Mouse (Mus musculus) midbrain, embryonic 10.5 days (tissue): ENCODE measurements around the gene Sde2. TPM values are rescaled to one million over a fixed set of nuclear protein-coding genes. Genes with fewer than 3 reads are reported as not detected.

ENCODE experiments used
- DNase-seq: peaks from one replicate; pipeline ENCODE4 v3.0.0-alpha.2; 2017; ENCODE audit warnings: low spot score
- H3K27ac ChIP-seq: fragments of 300-500 bp; sonication (generic); replicated peaks from 2 replicates; pipeline ENCODE4 v1.5.1; 2016; ENCODE audit warnings: mild to moderate bottlenecking
- H3K27me3 ChIP-seq: fragments of 300-500 bp; sonication (generic); 2 replicates; pipeline ENCODE4 v1.6.1; 2016; ENCODE audit warnings: low read depth, mild to moderate bottlenecking; ENCODE audit not compliant: poor library complexity, severe bottlenecking
- H3K36me3 ChIP-seq: fragments of 300-500 bp; sonication (generic); 2 replicates; pipeline ENCODE4 v1.6.1; 2016; ENCODE audit warnings: mild to moderate bottlenecking, moderate library complexity
- H3K4me1 ChIP-seq: fragments of 300-500 bp; sonication (generic); 2 replicates; pipeline ENCODE4 v1.6.1; 2016
- H3K4me3 ChIP-seq: fragments of 300-500 bp; sonication (generic); 2 replicates; pipeline ENCODE4 v1.5.1; 2016; ENCODE audit warnings: mild to moderate bottlenecking, moderate library complexity
- H3K9me3 ChIP-seq: fragments of 300-500 bp; sonication (generic); replicated peaks from 2 replicates; pipeline ENCODE4 v1.6.1; 2016; ENCODE audit warnings: mild to moderate bottlenecking
- WGBS: fragments of 180-500 bp; shearing (Covaris S2); methylation state at CpG from one replicate; pipeline ENCODE4 v1.1.7; 2016; 5-methylcytosine and 5-hydroxymethylcytosine counted together
- polyA plus RNA-seq: library from polyadenylated mRNA; unstranded; fragments of >200 nt; fragmentation: Nextera tagmentation; extraction: Ambion mirVana; gene quantifications from 2 replicates; pipeline ENCODE4 v1.2.1, GENCODE M21; 2016

The Sde2 gene
- polyA plus RNA-seq, result 39.0 and 42.1 TPM in 2 replicates

DNA sequence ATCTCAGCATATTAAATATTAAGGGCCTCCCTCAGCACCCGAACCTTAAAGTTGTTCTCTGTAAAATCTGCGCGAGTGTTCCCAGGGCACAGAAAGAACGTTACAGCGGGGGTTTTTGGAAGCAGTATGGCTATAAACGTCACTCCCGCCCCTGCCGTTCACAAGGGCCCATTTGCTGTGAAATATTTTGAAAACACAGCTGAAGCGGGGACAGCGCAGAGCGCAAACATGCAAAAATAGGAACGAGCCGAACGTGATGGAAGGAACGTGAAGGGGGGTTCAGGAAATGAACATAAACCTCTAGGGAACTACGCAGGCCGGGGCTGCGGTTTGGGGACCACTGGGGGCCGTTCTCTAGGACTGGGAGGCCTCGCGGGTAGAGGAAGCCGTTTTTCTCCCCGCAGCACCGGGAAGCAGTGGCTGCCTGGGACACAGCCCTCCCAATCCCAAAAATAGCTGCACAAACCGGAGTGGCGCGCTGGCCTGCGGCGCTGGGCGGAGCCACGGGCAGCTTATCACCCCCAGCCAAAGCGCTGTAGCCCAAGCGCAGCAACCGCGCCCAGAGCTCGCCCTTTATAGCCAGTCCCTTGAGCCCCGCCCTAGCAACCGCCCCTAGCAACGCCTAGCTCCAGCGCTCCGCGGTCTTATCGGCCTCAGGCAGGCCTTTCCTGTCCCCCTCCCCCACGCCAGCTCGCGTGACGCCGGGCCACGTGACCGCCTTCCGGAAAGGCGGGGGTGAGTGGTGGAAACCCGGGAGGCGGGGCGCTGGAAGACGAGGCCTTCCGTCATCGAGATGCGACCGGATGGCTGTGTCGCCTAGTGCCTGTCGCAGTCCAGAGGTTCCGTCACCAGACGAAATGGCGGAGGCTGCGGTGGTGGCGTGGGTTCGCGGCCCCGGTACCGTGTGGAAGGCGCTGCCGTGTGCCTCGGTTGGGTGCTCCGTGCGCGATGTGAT, at the start of gene Sde2:
Sde2 (plus strand) TSS at position 812 of the 955 bp plus-strand sequence.
- peak; percentile 100 for DNase-seq
- H3K4me1 ChIP-seq, result peaks cover 49% of the 10 kb centered on the region
- WGBS, result under 1% methylated on average over 77 of the region's 77 CpGs
- H3K9me3 ChIP-seq, result no peaks in the 10 kb centered on the region
- H3K27me3 ChIP-seq, result no peaks in the 10 kb centered on the region
- peak within 1 kb of the TSS; percentile 96 for H3K27ac ChIP-seq
- peaks cover 15% of the 10 kb centered on the region for H3K36me3 ChIP-seq
- H3K4me3 ChIP-seq, result peak within 1 kb of the TSS; percentile 80

DNA sequence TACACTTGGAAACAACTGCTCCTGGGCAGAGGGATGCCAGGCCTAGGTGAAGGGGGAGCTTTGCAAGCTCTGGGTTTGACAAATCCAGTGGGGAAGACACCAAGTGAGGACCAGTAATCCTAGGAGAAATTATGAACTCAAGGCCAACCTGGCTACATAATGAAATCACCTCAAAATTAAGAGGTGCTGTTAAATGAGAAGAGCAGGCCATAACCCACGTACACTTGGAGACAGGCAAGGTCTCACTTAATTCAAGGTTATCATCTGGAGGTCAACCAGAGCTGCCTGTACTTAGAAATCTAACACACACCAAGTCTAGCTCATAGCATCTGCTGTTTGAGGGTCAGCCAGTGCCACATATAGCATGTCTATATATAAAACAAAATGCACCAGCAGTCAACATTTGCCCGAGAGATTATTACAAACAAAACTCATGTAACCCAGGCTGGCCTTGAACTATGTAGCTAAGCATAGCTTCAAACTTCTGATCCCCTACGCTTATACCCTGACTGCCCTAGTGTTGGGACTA, 49.4 kb upstream of the Sde2 start:
- no peaks in the 10 kb centered on the region for H3K9me3 ChIP-seq
- no peak overlapping the region for H3K4me3 ChIP-seq
- no peak overlapping the region for H3K27ac ChIP-seq
- H3K36me3 ChIP-seq, result peaks cover 64% of the 10 kb centered on the region
- no peaks in the 10 kb centered on the region for H3K4me1 ChIP-seq
- no peak for DNase-seq
- no peaks in the 10 kb centered on the region for H3K27me3 ChIP-seq
- 94% methylated on average over 3 of the region's 3 CpGs for WGBS

DNA sequence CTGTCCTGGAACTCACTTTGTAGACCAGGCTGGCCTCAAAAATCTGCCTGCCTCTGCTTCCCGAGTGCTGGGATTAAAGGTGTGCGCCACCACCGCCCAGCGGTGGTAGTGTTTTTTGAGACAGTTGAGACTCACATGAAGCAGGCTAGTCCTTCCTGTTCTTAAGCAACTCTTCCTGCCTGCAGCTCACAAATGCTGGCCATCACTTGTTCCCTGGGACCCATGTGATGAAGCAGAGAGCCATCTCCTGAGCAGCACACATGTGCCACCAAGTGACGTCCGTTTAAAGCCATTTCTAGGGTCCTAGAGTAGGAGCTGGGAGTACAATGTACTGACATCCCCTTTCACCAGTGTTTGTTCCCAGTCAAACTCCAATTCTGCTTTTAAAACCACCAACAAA, 47.0 kb upstream of the Sde2 start:
- Histone ChIP-seq H3K27me3 (no peaks in the 10 kb centered on the region), H3K4me1 (peaks cover 4% of the 10 kb centered on the region), H3K36me3 (peaks cover 88% of the 10 kb centered on the region), H3K9me3 (no peaks in the 10 kb centered on the region), H3K27ac (no peak overlapping the region), H3K4me3 (no peak overlapping the region)
- DNase-seq, result no peak
- WGBS, result 93% methylated on average over 6 of the region's 6 CpGs

DNA sequence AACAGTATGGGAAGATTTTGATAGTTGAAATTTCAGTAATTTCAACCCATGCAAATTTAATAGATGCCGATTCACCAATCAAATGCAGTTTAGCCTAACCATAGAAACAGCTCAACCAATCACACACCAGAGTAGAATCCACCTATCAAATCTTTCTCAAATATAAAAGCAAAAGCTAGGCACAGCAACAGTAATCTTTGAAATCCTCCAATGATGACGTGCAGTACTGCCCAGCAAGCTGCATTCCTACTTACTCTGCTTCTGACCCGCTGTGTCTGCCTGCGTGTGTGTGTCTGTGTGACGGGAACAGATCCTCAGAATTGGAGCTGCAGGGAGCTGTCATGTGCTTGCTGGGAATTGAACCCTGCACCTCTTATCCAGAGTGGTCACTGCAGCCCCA, 42.1 kb upstream of the Sde2 start:
- Histone ChIP-seq H3K4me1 (peaks cover 22% of the 10 kb centered on the region), H3K27me3 (no peaks in the 10 kb centered on the region), H3K27ac (no peak overlapping the region), H3K9me3 (no peaks in the 10 kb centered on the region), H3K4me3 (no peak overlapping the region), H3K36me3 (peaks cover 77% of the 10 kb centered on the region)
- DNase-seq, result no peak
- WGBS, result 89% methylated on average over 5 of the region's 5 CpGs

DNA sequence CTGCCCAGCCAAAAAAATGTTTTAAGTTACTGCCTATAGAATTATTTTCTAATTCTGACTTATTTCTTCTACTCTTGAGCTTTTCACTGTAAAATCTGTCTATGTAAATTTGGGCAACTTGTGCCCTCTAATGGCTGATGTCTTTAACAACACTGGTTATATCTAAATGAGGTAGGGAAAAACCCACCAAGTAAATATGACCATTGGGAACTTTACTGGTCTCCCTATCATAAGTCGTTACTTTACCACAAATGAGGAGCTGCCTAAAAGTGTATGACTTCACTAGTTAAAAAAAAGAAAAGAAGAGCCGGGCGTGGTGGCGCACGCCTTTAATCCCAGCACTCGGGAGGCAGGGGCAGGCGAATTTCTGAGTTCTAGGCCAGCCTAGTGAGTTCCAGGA, 40.0 kb upstream of the Sde2 start:
- peaks cover 42% of the 10 kb centered on the region for H3K4me1 ChIP-seq
- no peaks in the 10 kb centered on the region for H3K9me3 ChIP-seq
- DNase-seq, result no peak
- WGBS, result 87% methylated on average over 7 of the region's 7 CpGs
- peaks cover 55% of the 10 kb centered on the region for H3K36me3 ChIP-seq
- peak overlapping the region; percentile 93 for H3K4me3 ChIP-seq
- H3K27ac ChIP-seq, result no peak overlapping the region
- no peaks in the 10 kb centered on the region for H3K27me3 ChIP-seq

- H3K4me1 ChIP-seq, result peaks cover 44% of the 10 kb centered on the region
- WGBS, result 9% methylated on average over 27 of the region's 27 CpGs
Observed at GRCm38 (mm10) chr1:180811596-180812462, 39.1 kb upstream of the Sde2 start.

DNA sequence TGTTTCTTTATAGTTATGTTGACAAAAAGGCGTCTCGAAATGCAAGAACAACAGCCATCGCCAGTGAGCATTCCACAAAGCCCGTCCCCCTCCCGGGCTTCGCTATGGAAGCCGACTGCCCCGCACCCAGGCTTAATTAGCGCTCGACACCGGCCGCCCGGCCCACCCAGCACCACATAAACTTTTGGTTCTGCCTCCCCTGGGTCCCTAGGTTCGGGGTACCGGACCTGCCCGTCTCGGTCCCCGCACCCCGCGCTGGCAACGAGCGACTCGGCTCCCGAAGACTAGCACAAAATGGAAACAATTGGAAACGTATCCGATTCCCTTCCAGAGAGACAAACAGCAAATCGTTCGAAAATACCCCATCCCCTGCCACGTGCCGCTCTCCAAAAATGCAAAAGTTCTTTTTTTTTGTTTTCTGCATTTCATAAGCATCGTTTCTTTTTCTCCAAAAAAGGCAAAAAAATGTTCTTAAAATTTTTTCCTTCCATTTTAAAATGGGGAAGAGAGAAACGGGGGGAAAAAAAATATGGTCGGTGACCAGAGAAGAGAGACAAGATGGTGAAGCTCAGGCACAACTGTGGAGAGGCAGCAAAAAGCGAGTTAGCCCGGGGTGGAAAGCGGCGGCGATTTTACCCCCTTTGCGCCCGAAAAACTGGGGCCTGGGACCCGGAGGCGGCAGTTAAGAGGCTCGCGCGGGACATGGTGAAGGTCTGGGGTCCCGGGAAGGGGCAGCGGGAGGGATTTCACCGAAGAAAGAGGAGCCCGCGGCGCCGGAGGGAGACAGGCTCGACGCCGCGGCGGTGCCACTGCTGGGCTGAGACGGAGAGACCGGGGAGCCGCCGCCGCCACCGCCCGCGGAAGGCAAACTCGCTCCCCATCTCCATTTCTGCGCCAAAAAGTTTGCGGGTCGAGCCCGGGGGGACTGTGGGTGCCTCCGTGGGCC, 38.2 kb upstream of the Sde2 start:
- under 1% methylated on average over 71 of the region's 71 CpGs for WGBS
- peaks cover 38% of the 10 kb centered on the region for H3K36me3 ChIP-seq

More at GRCm38 (mm10) chr1:180811596-180812462, 39.1 kb upstream of the Sde2 start:
- H3K9me3 ChIP-seq, result no peaks in the 10 kb centered on the region
- H3K27me3 ChIP-seq, result no peaks in the 10 kb centered on the region
- H3K4me3 ChIP-seq, result peak overlapping the region; percentile 93
- no peak for DNase-seq
- peaks cover 47% of the 10 kb centered on the region for H3K36me3 ChIP-seq
- peak overlapping the region; percentile 100 for H3K27ac ChIP-seq

GRCm38 (mm10) chr1:180813409-180813884, 37.5 kb upstream of the Sde2 start:
- Histone ChIP-seq H3K4me3 (peak overlapping the region; percentile 93), H3K27ac (peak overlapping the region; percentile 100), H3K4me1 (peaks cover 42% of the 10 kb centered on the region), H3K9me3 (no peaks in the 10 kb centered on the region), H3K27me3 (no peaks in the 10 kb centered on the region), H3K36me3 (peaks cover 31% of the 10 kb centered on the region)
- 1% methylated on average over 57 of the region's 65 CpGs for WGBS
- peak; percentile 97 for DNase-seq

More for the DNA sequence above, 38.2 kb upstream of the Sde2 start:
- Histone ChIP-seq H3K9me3 (no peaks in the 10 kb centered on the region), H3K27me3 (no peaks in the 10 kb centered on the region), H3K27ac (peak overlapping the region; percentile 100), H3K4me1 (peaks cover 44% of the 10 kb centered on the region), H3K4me3 (peak overlapping the region; percentile 93)
- DNase-seq, result peak; percentile 68

DNA sequence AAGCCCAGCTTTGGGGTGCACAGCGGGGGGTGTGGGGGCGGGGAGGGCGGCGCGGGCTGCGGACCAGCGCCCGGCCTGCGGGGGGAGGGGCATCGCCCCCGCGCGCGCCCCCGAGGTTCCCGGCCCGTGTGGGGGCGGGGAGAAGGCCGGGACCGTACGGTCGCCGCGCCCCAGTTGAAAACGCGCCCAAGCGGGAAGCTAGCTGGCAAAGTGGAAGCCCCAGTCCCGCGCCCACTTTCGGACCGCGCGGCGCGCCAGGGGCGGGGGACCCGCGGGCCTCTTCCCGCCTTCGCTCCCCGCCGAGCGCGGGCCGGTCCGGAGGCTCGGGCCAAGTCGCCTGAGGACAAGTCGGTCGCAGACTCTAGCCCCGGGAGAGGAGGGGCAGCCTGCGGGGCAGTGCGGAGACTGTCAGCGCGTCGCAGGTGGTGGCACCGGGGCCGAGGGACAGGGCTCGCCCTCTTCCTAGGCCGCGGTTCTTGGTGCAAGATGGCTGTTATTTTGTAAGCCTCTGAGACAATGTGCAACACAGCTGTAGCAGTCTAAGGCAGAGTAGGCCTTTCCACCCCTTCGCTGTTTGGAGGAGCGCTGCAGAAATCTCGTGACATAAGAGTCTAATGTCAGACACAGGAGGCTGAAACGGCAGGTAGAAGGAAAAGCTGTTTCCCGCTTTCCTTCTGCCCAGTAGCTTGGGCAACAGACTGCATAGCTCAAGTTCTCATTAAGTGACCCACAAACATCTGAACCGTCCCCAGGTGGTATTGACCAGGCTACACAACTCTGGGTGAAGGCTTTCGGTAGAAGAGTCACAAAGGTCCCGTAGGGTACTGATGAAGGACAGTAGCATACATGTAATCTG, 36.8 kb upstream of the Sde2 start, which contains the start of gene H3f3a:
H3f3a (minus strand) TSS at position 59 of the 856 bp plus-strand sequence.
- Histone ChIP-seq H3K36me3 (peaks cover 24% of the 10 kb centered on the region), H3K9me3 (no peaks in the 10 kb centered on the region)
- WGBS, result 2% methylated on average over 66 of the region's 69 CpGs

GRCm38 (mm10) chr1:180815371-180816024, 35.4 kb upstream of the Sde2 start:
- DNase-seq, result peak; percentile 41
- H3K9me3 ChIP-seq, result no peaks in the 10 kb centered on the region
- peaks cover 32% of the 10 kb centered on the region for H3K4me1 ChIP-seq
- H3K27me3 ChIP-seq, result no peaks in the 10 kb centered on the region
- peak overlapping the region; percentile 14; the same call in 1 of the 2 replicates for H3K27ac ChIP-seq
- WGBS, result 46% methylated on average over 12 of the region's 12 CpGs
- H3K36me3 ChIP-seq, result peaks cover 10% of the 10 kb centered on the region
- H3K4me3 ChIP-seq, result peak overlapping the region; percentile 16; the same call in 1 of the 2 replicates

More for the DNA sequence above, 36.8 kb upstream of the Sde2 start, which contains the start of gene H3f3a:
- peak within 1 kb of the TSS; percentile 100 for H3K27ac ChIP-seq
- H3K27me3 ChIP-seq, result no peaks in the 10 kb centered on the region
- H3K4me1 ChIP-seq, result peaks cover 38% of the 10 kb centered on the region
- DNase-seq, result no peak
- H3K4me3 ChIP-seq, result peak within 1 kb of the TSS; percentile 93
